Mouse (Mus musculus): Measurements from ENCODE around the gene Galnt18.

Gene Galnt18

DNA sequence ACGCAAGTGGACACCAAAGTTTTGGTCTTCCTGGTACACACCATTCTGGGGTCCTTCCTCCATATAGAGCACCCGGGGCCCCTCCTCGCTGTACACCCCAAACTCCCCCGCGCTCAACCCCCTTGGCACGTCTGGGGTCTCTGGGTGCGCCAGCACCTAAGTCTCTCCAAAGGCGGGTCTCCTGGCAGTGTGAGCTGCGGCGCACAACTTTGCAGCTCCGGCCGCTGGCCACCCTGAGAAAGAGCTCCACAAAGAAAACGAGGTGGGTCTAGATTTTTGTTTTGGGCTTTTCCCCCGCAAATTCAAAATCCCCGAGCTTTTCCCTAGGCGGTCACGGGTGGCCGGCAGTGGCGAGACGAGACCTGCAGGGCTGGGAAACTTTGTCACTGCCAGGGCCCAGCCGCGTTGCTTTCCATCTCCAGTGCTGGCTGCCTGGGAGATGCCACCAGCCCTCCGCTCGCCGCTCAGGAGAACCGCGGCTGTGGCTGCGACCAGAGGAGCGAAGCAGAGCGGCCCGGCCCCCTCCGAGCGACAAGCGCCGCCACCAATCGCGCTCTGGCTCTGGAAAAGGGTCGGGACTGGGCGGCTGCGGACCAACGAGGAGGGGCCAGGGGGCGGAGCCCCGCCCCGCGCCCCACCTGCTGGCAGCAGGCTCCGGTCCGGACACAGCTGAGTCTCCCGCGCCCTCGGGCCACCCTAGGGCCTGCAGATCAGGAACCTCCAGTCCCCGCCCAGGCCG lies at the start of gene Galnt18:
Gene Galnt18, minus strand, starts transcription at position 474 of the 739 bp plus-strand sequence.
- peak; percentile 38 to 72 for DNase-seq (ENCODE audit: low spot score in 2 of 2)

DNA sequence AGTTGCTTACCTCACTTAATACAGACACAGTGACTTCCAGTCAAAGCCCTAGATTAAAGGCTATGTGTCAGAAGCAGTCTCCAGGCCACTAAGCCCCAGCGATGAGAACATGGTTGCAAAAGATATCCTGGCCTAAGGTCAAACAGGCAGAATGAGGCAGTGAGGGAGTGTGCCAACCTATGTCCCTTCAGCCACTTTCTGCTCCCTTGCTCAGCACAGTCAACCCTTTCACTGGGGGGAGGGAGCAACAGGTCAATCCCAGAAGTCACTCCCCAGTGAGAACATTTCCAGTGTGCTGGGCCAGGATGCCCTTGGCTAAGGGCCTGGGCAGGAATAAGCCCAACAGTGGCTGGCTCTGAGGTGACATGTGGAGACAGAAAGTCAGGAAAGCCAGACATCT lies 47.6 kb upstream of the Galnt18 start:
- DNase-seq (ENCODE audit: low spot score in 2 of 2): no peak

GRCm38 (mm10) chr7:111813093-111813492 lies 33.3 kb upstream of the Galnt18 start:
- DNase-seq (ENCODE audit: low spot score in 2 of 2): no peak

DNA sequence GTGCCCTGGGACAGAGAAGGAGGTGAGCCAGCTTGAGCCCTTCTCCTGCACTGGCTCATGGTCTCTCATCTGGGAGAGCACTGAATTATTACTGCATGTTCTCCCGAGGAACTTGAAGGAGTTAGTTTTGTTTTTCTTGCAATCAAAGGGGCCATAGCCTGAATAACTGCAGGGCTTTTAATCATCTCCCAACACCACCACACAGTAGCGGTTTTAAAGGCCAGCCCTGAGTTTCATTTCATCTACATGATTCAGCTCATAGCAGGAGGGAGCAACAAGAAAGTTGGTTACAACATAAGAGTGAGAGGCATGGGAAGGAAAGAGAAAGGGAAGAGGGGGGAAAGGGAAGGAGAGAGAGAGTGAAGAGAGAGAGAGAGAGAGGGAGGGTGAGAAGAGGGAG lies 31.3 kb upstream of the Galnt18 start:
- no peak for DNase-seq (ENCODE audit: low spot score in 2 of 2)

DNA sequence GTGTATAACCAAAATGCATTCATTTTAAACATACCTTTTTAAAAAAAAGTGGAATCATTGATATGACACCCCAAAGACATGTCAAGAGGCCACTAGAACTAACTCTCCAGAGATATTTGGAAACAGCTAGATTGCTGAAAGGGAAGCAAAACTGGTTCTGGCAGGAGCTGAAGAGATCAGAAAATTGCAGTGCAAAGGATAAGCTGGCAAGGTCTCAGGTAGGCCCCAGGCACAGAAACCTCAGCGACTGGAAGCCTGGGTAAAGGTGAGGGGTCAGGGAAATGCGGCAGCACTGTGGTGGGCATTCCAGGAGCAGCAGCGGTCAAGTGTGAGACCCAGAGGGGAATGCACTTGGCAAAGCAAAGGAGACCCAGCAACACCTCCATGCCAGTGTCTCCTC lies 30.0 kb upstream of the Galnt18 start:
- DNase-seq (ENCODE audit: low spot score in 2 of 2): no peak

GRCm38 (mm10) chr7:111806083-111806482 lies 26.3 kb upstream of the Galnt18 start:
- DNase-seq (ENCODE audit: low spot score in 2 of 2): no peak

DNA sequence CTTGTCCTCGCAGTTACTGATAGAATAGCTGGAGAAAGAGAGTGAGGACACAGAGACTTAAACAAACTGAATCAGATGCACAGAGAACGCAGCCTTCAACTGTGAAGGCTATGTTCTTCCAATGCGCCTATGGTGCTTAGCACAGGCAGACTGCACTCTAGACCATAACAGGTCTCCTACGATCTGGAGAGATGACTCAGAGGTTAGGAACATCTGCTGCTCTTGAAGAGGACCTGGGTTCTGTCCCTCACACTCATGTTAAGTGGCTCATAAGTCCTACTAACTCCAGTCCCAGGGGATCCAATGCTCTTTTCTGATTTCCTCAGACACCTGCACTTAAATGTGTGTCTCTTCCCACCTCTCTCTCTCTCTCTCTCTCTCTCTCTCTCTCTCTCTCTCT lies 24.9 kb upstream of the Galnt18 start:
- no peak for DNase-seq (ENCODE audit: low spot score in 2 of 2)

- DNase-seq (ENCODE audit: low spot score in 2 of 2): no peak
Measured at GRCm38 (mm10) chr7:111800785-111801184, 21.0 kb upstream of the Galnt18 start.

DNA sequence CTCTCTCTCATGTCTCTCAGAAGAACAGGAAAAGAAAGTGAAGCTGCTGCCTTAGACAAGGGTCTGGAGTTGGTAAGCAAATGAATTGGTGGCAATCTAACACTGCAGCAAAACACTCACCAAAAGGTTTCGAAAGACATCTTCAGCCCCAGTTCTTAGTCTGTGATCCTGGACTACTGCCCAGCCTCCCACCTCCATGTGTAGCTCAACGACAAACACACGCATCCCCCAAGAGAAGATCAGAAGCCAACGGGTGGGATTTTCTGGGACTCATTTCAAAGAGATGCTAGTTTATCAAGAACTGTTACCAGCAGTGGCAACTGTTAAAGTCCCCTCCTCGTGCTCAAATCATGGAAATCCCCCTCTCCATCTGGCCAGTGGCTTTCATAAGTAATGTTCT lies 20.3 kb upstream of the Galnt18 start:
- DNase-seq (ENCODE audit: low spot score in 2 of 2): no peak

- no peak for DNase-seq (ENCODE audit: low spot score in 2 of 2)
Measured at GRCm38 (mm10) chr7:111799021-111799420, 19.2 kb upstream of the Galnt18 start.

- no peak for DNase-seq (ENCODE audit: low spot score in 2 of 2)
Measured at GRCm38 (mm10) chr7:111797337-111798010, 17.7 kb upstream of the Galnt18 start.

DNA sequence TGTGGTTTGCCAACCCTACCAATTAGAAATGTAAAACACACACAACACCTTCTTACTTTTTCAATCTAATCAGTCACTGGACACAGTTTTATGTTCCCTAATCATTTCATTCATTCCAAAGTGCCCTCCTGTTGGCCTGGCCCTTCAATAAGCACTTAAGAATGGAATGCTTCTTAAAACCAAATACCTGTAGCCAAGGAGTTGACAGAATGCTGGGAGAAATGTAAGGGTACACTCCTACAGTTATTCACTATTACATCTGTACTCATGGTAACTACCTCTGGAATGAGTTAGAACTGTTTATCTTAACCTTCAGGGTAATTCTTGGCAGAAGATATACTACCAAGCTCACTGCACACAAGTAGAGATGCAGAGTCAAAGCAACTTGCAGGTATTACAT lies 15.3 kb upstream of the Galnt18 start:
- DNase-seq (ENCODE audit: low spot score in 2 of 2): no peak

DNA sequence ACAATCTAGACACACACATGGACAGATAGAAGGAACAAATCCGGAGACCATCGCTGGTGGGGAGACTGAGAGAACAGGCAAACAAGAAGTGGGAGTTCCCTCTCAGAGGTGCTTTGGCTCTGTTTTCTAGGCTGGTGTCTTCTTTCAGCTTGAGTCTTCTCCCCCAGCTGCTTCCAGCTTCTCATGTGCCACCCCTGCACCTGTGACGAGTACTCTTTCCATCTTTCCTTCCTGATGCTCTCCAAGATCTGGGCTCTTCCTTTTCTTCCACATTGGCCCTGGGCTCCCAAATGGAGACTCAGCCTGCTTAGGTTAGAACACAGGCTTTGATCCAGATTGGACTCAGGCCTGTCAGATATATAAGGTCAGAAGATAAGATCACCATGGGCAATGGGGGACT lies 12.4 kb upstream of the Galnt18 start:
- no peak for DNase-seq (ENCODE audit: low spot score in 2 of 2)

DNA sequence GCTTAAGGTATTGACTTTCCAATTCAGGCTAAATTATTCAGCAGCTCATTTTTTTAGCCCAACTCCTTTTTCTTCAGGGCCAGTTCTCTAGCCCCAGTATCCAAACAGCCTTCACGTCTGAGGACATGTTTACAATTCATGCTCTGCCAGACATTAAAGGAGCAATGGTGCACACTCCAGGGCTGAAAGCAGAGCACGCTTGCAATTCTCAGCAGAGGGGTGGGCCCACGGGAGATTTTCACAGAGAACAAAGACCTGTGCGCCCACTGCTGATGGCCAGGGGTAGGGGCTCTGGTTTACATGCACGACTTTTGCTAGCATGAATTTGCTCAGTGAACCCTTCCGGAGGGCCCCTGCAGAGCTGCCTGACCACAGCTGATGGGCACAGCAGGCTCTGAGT lies 11.6 kb upstream of the Galnt18 start:
- DNase-seq (ENCODE audit: low spot score in 2 of 2): no peak

DNA sequence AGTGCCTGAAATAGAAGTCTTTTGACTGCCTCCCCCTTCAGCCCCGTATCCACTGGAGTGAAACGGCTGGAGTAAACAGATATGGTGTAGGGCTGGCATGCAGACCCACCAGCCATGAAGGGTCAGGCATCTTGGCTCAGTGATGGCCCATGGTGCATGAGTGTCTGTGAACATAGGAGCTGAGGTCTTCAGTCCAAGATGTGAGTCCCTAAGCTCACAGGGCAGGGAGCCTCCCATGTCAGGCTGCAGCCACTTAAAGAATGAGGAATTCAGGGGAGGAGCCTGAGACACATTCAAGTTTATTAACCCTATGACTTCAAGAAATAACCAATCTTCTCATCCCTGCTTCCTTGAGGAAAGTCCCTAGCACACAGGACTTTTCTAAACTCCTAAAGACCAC lies 8.1 kb upstream of the Galnt18 start:
- DNase-seq (ENCODE audit: low spot score in 2 of 2): no peak

DNA sequence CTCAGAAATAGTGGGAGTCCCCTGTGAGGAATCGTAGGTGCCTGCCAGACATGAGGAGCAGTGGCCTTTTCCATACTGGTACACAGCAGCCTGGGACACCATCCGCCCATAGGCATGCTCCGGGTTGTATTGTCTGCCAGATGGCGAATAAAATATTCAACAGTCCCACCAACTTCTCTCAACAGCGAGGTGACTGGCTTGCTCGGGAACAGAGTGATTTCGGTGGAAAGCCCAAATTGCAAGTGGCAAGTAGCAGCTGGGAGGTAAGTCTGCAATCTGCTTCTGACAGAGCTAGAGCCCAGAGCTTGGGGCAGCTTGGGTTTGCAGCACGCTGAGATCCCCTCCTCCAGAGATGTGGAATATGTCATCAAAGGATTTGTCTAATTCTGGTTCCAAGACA lies 5.7 kb upstream of the Galnt18 start:
- peak in 1 of 2 experiments; percentile 50 for DNase-seq (ENCODE audit: low spot score in 2 of 2)

DNA sequence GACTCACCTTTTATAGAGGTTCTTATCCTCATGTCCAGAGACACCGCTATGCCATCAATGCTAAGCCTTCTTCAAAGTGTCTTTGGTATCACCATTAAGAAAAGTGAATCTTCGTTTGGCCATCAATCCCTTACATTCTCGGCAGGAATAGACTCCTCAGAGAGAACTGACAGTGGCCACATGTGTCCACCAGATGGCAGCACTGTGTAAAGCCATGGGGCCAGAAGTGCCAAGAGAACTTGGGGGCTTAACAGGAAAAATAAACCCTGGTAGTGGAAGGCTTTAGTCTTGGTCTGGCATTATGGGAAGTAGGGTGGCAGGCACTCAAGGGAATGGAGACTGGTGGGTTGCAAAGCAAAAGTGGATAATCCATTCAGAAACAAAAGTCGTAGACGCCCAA lies 2.3 kb upstream of the Galnt18 start:
- DNase-seq (ENCODE audit: low spot score in 2 of 2): peak; percentile 21 to 71

- no peak for DNase-seq (ENCODE audit: low spot score in 2 of 2)
Measured at GRCm38 (mm10) chr7:111781316-111781715, 1.5 kb upstream of the Galnt18 start.

DNA sequence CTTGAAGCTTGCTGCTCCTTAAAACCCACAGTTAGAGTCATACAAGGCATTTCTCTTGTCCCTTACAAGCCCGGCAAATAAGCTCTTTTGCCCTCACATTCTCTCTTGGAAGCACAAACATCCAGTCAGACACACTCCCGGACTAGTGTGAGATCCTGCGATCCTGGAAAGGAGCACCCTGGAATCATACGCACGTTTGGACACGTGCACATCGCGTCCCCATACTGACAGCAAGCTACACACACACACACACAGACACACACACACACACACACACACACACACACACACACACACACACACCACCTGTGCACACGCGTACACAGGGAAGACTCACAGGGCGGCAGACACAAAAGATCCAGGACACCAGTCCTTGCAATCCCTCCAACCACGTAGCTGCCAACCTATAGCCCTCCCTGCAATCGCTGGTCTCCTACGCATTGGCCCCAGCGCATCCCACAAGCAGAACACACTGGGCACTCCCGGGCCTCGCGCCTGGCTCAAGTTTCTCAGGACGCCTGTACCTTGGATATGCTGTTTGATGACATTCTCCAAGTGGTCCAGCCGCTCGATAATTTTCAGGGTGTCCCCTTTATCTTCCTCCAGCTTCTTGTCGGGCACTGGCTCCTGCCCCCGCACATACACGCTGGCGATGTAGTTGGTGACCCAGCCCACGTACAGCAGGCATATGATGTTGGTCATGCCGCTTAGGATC lies 831 bp downstream of the Galnt18 start:
- no peak for DNase-seq (ENCODE audit: low spot score in 2 of 2)

- no peak for DNase-seq (ENCODE audit: low spot score in 2 of 2)
Measured at GRCm38 (mm10) chr7:111778212-111778611, 1.6 kb downstream of the Galnt18 start.

- no peak for DNase-seq (ENCODE audit: low spot score in 2 of 2)
Measured at GRCm38 (mm10) chr7:111777186-111777585, 2.6 kb downstream of the Galnt18 start.

GRCm38 (mm10) chr7:111776160-111776559 lies 3.6 kb downstream of the Galnt18 start:
- DNase-seq (ENCODE audit: low spot score in 2 of 2): no peak

- DNase-seq (ENCODE audit: low spot score in 2 of 2): no peak
Measured at GRCm38 (mm10) chr7:111772398-111772797, 7.4 kb downstream of the Galnt18 start.
